Mouse (Mus musculus) heart, adult 11 months (tissue): ENCODE data around the gene Prps2.
A peak's percentile ranks its signal among the peaks of the same experiment; 100 is the strongest.
"Not testable (repeated sequence)": the region's sequence is repeated elsewhere in the genome, so short reads cannot be mapped to it uniquely, and the experiment has no call there.

Experiments
- DNase-seq: peaks from one replicate; pipeline ENCODE4 v3.0.0; 2022

Gene Prps2

GRCm38 (mm10) chrX:167382047-167382853 lies at the start of gene Prps2:
TSS of gene Prps2 (minus strand) at chrX:167382749.
- DNase-seq, result peak; percentile 95

- no peak for DNase-seq
Observed at GRCm38 (mm10) chrX:167417654-167418053, 35.1 kb upstream of the Prps2 start.

GRCm38 (mm10) chrX:167394940-167395339 lies 12.4 kb upstream of the Prps2 start:
- DNase-seq, result no peak

- no peak for DNase-seq
Observed at GRCm38 (mm10) chrX:167386647-167387046, 4.1 kb upstream of the Prps2 start.

- DNase-seq, result peak; percentile 82
Observed at GRCm38 (mm10) chrX:167382854-167383186, 271 bp upstream of the Prps2 start.

GRCm38 (mm10) chrX:167381583-167382046 lies 934 bp downstream of the Prps2 start:
- no peak for DNase-seq

- peak; percentile 84 for DNase-seq
Observed at GRCm38 (mm10) chrX:167380073-167380472, 2.5 kb downstream of the Prps2 start.

GRCm38 (mm10) chrX:167361231-167361630 lies 21.3 kb downstream of the Prps2 start:
- DNase-seq, result not testable (repeated sequence)

- DNase-seq, result no peak
Observed at GRCm38 (mm10) chrX:167359704-167360103, 22.8 kb downstream of the Prps2 start.

- no peak for DNase-seq
Observed at GRCm38 (mm10) chrX:167357415-167357814, 25.1 kb downstream of the Prps2 start.

- DNase-seq, result no peak
Observed at GRCm38 (mm10) chrX:167355965-167356364, 26.6 kb downstream of the Prps2 start.

GRCm38 (mm10) chrX:167353617-167354016 lies 28.9 kb downstream of the Prps2 start:
- peak; percentile 90 for DNase-seq

GRCm38 (mm10) chrX:167346440-167346839 lies 36.1 kb downstream of the Prps2 start:
- no peak for DNase-seq

- no peak for DNase-seq
Observed at GRCm38 (mm10) chrX:167344356-167344755, 38.2 kb downstream of the Prps2 start.

- no peak for DNase-seq
Observed at GRCm38 (mm10) chrX:167341811-167342210, 40.7 kb downstream of the Prps2 start.

- DNase-seq, result no peak
Observed at GRCm38 (mm10) chrX:167340190-167340589, 42.4 kb downstream of the Prps2 start.

- DNase-seq, result no peak
Observed at GRCm38 (mm10) chrX:167337990-167338389, 44.6 kb downstream of the Prps2 start.

GRCm38 (mm10) chrX:167334571-167334970 lies 48.0 kb downstream of the Prps2 start:
- no peak for DNase-seq

GRCm38 (mm10) chrX:167332607-167333006 lies 49.9 kb downstream of the Prps2 start:
- DNase-seq, result no peak

GRCm38 (mm10) chrX:167330993-167331392 lies 51.6 kb downstream of the Prps2 start:
- no peak for DNase-seq

GRCm38 (mm10) chrX:167330399-167330798 lies 52.1 kb downstream of the Prps2 start, which contains the start of gene Tlr7:
TSS of gene Tlr7 (minus strand) at chrX:167330558.
- DNase-seq, result no peak

- DNase-seq, result no peak
Observed at GRCm38 (mm10) chrX:167329620-167330019, 52.9 kb downstream of the Prps2 start.

- peak; percentile 92 for DNase-seq
Observed at GRCm38 (mm10) chrX:167329098-167329497, 53.5 kb downstream of the Prps2 start.

GRCm38 (mm10) chrX:167328519-167328918 lies 54.0 kb downstream of the Prps2 start:
- DNase-seq, result no peak

GRCm38 (mm10) chrX:167323742-167324141 lies 58.8 kb downstream of the Prps2 start:
- DNase-seq, result no peak
